Mouse (Mus musculus): Measurements from ENCODE around the gene Fermt2. TPM values are rescaled to one million over a fixed set of nuclear protein-coding genes. Genes with fewer than 3 reads are reported as not detected.
"Not testable (repeated sequence)": the region's sequence is repeated elsewhere in the genome, so short reads cannot be mapped to it uniquely, and the experiment has no call there.

The Fermt2 gene
- polyA plus RNA-seq, 1 experiment from 2014 or later: 68.5 TPM

DNA sequence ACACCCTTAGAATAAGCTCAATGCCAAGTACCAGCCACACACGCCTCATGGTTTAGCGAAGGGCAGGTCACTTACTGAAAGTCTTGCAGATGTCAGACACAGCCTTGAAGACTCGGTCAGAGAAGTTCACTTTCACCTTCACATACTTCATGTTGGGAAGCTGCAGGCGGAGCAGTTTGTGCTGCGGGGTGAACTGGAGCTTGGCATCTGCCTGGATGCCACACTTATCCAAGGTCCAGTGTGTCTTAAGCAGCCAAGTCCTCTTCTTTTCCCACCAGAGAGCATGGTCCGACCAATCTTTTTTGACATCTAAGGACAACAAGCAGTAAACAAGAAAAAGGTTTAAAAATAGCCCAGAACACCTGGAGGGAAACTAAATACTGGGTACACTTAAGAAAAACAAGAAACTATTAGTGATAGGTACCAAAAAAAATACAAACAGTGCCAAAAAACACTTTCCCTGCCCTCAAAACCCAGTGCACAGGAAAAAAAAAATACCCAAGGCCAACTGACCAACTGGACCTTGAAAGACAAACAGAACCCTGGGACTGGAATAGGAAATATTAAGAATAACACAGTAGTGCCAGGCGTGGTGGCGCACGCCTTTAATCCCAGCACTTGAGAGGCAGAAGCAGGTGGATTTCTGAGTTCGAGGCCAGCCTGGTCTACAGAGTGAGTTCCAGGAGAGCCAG lies 25.4 kb downstream of the Fermt2 start:
- H3K9ac ChIP-seq (ENCODE audit: low read length): no peak overlapping the region
- H3K27ac ChIP-seq (ENCODE audit: low read depth, low read length): no peak overlapping the region
- no peaks in the 10 kb centered on the region for H3K27me3 ChIP-seq (ENCODE audit: control insufficient read depth, insufficient read depth, low read length)
- WGBS: 93% methylated on average over 10 of the region's 10 CpGs
- no peak overlapping the region for H3K4me2 ChIP-seq (ENCODE audit: low read depth, low read length, severe bottlenecking)
- DNase-seq (ENCODE audit: low spot score): no peak
- no peaks in the 10 kb centered on the region; the same call in 1 of the 2 replicates for H3K36me3 ChIP-seq (ENCODE audit: control insufficient read depth, insufficient read depth, low read length)
- no peak for ATAC-seq (replicated peaks; ENCODE audit: low FRiP score)
- H3K4me3 ChIP-seq (ENCODE audit: low read depth, low read length): no peak overlapping the region
- H3K4me1 ChIP-seq (replicated peaks; ENCODE audit: control insufficient read depth, insufficient read depth, low read length): peaks cover 8% of the 10 kb centered on the region; the same call in 1 of the 2 replicates
- H3K9me3 ChIP-seq (ENCODE audit: control insufficient read depth, low read length): no peaks in the 10 kb centered on the region

DNA sequence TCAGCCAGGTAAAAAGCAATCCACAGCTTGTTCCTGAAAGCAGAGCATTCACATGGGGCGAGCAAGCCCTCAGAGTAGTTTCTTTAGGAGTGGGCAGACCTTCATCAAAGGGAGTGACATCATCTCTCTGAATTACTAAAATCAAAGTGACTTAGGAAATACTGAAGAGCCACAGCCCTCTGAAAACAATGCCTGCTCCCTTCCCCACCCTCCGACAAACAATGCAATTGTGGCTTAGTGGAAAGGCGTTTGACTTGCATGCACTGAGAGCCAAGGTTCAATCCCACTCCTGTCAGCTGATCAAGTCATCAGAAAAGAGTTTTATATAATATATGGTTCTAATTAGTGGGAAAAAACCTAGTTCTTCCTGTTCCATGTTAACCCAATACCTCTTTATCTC lies 26.0 kb downstream of the Fermt2 start:
- Histone ChIP-seq H3K9me3 (ENCODE audit: control insufficient read depth, low read length) (no peaks in the 10 kb centered on the region), H3K4me3 (ENCODE audit: low read depth, low read length) (no peak overlapping the region), H3K27ac (ENCODE audit: low read depth, low read length) (no peak overlapping the region), H3K36me3 (ENCODE audit: control insufficient read depth, insufficient read depth, low read length) (no peaks in the 10 kb centered on the region; the same call in 1 of the 2 replicates), H3K27me3 (ENCODE audit: control insufficient read depth, insufficient read depth, low read length) (no peaks in the 10 kb centered on the region), H3K9ac (ENCODE audit: low read length) (no peak overlapping the region), H3K4me2 (ENCODE audit: low read depth, low read length, severe bottlenecking) (no peak overlapping the region), H3K4me1 (replicated peaks; ENCODE audit: control insufficient read depth, insufficient read depth, low read length) (peaks cover 8% of the 10 kb centered on the region; the same call in 1 of the 2 replicates)
- ATAC-seq (replicated peaks; ENCODE audit: low FRiP score) (no peak), DNase-seq (ENCODE audit: low spot score) (no peak)
- WGBS: 72% methylated on average over 3 of the region's 3 CpGs

DNA sequence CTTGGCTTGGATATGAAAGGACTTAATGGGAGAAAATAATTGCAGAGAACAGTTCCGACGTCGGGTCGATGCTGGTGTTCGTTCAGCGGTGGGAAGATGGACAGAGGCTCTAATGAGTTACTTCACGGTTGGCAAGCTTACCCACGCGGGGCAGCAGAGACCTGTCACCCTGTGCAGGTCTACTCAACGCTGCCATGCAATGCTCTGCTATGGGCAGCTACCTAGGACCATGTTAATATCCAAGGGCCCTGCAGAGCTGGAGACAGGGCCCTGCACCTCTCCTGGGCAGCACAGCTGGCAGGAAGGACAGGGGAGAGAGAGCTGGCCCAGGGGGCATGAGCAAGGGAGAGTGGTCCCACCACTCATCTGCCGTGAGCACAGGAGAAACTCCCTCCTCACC lies 29.9 kb downstream of the Fermt2 start:
- no peaks in the 10 kb centered on the region for H3K27me3 ChIP-seq (ENCODE audit: control insufficient read depth, insufficient read depth, low read length)
- no peaks in the 10 kb centered on the region for H3K9me3 ChIP-seq (ENCODE audit: control insufficient read depth, low read length)
- no peak overlapping the region for H3K9ac ChIP-seq (ENCODE audit: low read length)
- no peak overlapping the region for H3K4me2 ChIP-seq (ENCODE audit: low read depth, low read length, severe bottlenecking)
- no peaks in the 10 kb centered on the region; the same call in 1 of the 2 replicates for H3K36me3 ChIP-seq (ENCODE audit: control insufficient read depth, insufficient read depth, low read length)
- 91% methylated on average over 11 of the region's 11 CpGs for WGBS
- DNase-seq (ENCODE audit: low spot score) (no peak), ATAC-seq (replicated peaks; ENCODE audit: low FRiP score) (no peak)
- H3K27ac ChIP-seq (ENCODE audit: low read depth, low read length): no peak overlapping the region
- H3K4me1 ChIP-seq (replicated peaks; ENCODE audit: control insufficient read depth, insufficient read depth, low read length): no peaks in the 10 kb centered on the region
- no peak overlapping the region for H3K4me3 ChIP-seq (ENCODE audit: low read depth, low read length)

DNA sequence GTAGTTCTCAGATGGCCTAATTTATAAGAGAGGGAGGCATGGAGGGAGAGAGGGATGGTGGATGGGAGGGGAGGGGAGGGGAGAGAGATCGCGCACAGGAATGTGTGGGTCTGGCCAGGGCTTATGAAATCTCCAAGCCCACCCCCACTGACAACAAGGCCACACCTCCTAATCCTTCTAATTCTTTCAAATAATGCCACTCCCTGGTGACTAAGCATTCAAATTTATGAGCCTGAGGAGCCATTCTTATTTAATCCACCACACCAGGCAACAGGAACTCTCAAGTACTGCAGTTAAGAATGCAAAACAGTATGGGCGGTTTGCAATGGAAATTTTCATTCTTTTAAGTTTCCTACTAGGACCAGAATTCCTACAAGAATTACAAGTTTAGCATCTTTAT lies 32.8 kb downstream of the Fermt2 start:
- Histone ChIP-seq H3K4me2 (ENCODE audit: low read depth, low read length, severe bottlenecking) (no peak overlapping the region), H3K36me3 (ENCODE audit: control insufficient read depth, insufficient read depth, low read length) (no peaks in the 10 kb centered on the region; the same call in 1 of the 2 replicates), H3K4me3 (ENCODE audit: low read depth, low read length) (no peak overlapping the region), H3K27me3 (ENCODE audit: control insufficient read depth, insufficient read depth, low read length) (no peaks in the 10 kb centered on the region), H3K9me3 (ENCODE audit: control insufficient read depth, low read length) (no peaks in the 10 kb centered on the region; the same call in 1 of the 2 replicates), H3K9ac (ENCODE audit: low read length) (no peak overlapping the region), H3K27ac (ENCODE audit: low read depth, low read length) (no peak overlapping the region), H3K4me1 (replicated peaks; ENCODE audit: control insufficient read depth, insufficient read depth, low read length) (no peaks in the 10 kb centered on the region)
- DNase-seq (ENCODE audit: low spot score): no peak
- 86% methylated on average over 3 of the region's 3 CpGs for WGBS
- no peak for ATAC-seq (replicated peaks; ENCODE audit: low FRiP score)

DNA sequence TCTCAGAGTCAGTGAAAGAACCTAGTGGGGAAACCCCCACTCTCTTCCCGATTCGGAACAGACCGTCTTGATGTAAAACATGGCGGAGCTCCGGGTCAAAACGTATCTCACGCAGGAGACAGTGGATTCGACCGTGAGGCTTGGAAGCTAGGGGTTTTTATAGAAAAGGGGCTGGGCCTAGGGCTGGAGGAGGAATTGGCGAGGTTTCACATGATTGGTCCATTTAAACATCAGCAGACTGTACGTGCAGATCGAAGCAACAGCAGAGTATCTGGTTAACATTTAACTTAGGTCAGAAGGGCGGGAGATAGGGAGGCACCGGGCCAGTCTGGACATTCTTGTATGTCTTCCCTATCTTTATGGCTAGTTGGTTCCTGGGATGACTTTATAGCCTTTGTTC lies 34.1 kb downstream of the Fermt2 start:
- H3K9me3 ChIP-seq (ENCODE audit: control insufficient read depth, low read length); DNase-seq (ENCODE audit: low spot score); H3K27ac ChIP-seq (ENCODE audit: low read depth, low read length); ATAC-seq (replicated peaks; ENCODE audit: low FRiP score); H3K36me3 ChIP-seq (ENCODE audit: control insufficient read depth, insufficient read depth, low read length); H3K4me1 ChIP-seq (replicated peaks; ENCODE audit: control insufficient read depth, insufficient read depth, low read length); H3K9ac ChIP-seq (ENCODE audit: low read length); H3K27me3 ChIP-seq (ENCODE audit: control insufficient read depth, insufficient read depth, low read length); H3K4me2 ChIP-seq (ENCODE audit: low read depth, low read length, severe bottlenecking); H3K4me3 ChIP-seq (ENCODE audit: low read depth, low read length): not testable (repeated sequence)
- 96% methylated on average over 14 of the region's 14 CpGs for WGBS

DNA sequence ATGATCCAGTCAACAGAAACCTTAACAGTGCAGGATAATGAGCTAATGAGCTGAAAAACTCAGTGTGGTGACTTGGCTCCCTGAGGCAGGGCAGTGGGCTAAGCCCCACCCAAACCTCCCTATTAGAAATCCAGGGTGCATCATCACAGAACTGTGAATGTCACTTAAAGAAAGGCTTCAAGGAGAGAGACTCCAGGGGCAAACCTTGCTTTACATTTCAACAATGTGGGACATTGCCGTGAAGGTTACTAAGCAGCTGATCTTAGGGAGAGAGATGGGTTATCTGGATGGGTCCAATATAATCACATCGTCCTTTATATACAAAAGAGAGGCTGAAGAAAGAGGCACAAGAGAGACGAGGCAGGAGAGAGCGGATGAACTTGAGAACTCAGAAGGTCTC lies 36.0 kb downstream of the Fermt2 start:
- H3K4me2 ChIP-seq (ENCODE audit: low read depth, low read length, severe bottlenecking): no peak overlapping the region
- no peak overlapping the region for H3K27ac ChIP-seq (ENCODE audit: low read depth, low read length)
- 95% methylated on average over 4 of the region's 4 CpGs for WGBS
- ATAC-seq (replicated peaks; ENCODE audit: low FRiP score): no peak
- no peaks in the 10 kb centered on the region for H3K4me1 ChIP-seq (replicated peaks; ENCODE audit: control insufficient read depth, insufficient read depth, low read length)
- no peak for DNase-seq (ENCODE audit: low spot score)
- H3K36me3 ChIP-seq (ENCODE audit: control insufficient read depth, insufficient read depth, low read length): no peaks in the 10 kb centered on the region
- no peaks in the 10 kb centered on the region; the same call in 1 of the 2 replicates for H3K9me3 ChIP-seq (ENCODE audit: control insufficient read depth, low read length)
- H3K27me3 ChIP-seq (ENCODE audit: control insufficient read depth, insufficient read depth, low read length): no peaks in the 10 kb centered on the region
- H3K4me3 ChIP-seq (ENCODE audit: low read depth, low read length): no peak overlapping the region
- no peak overlapping the region for H3K9ac ChIP-seq (ENCODE audit: low read length)

DNA sequence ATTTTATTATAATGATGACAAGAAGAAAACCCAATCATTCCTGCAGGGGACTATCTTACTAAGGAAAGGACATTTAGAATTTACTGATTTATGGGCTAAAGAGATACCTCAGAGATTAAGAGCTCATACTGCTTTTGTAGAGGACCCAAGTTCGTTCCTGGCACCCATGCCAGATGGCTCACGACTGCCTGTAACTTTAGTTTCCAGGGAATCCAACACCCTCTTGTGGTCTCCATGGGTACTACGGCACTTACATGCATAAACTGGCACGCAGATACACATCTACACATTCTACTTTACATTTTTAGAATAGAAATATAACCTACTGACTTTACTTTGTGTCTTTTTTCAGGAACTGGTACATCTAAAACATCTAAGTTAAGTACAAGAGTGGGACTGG lies 37.2 kb downstream of the Fermt2 start:
- no peak overlapping the region for H3K4me3 ChIP-seq (ENCODE audit: low read depth, low read length)
- DNase-seq (ENCODE audit: low spot score): no peak
- H3K4me2 ChIP-seq (ENCODE audit: low read depth, low read length, severe bottlenecking): no peak overlapping the region
- no peaks in the 10 kb centered on the region for H3K27me3 ChIP-seq (ENCODE audit: control insufficient read depth, insufficient read depth, low read length)
- no peak for ATAC-seq (replicated peaks; ENCODE audit: low FRiP score)
- WGBS: 94% methylated on average over 4 of the region's 4 CpGs
- H3K9ac ChIP-seq (ENCODE audit: low read length): no peak overlapping the region
- H3K36me3 ChIP-seq (ENCODE audit: control insufficient read depth, insufficient read depth, low read length): no peaks in the 10 kb centered on the region
- H3K4me1 ChIP-seq (replicated peaks; ENCODE audit: control insufficient read depth, insufficient read depth, low read length): no peaks in the 10 kb centered on the region
- H3K9me3 ChIP-seq (ENCODE audit: control insufficient read depth, low read length): no peaks in the 10 kb centered on the region; the same call in 1 of the 2 replicates
- no peak overlapping the region for H3K27ac ChIP-seq (ENCODE audit: low read depth, low read length)

DNA sequence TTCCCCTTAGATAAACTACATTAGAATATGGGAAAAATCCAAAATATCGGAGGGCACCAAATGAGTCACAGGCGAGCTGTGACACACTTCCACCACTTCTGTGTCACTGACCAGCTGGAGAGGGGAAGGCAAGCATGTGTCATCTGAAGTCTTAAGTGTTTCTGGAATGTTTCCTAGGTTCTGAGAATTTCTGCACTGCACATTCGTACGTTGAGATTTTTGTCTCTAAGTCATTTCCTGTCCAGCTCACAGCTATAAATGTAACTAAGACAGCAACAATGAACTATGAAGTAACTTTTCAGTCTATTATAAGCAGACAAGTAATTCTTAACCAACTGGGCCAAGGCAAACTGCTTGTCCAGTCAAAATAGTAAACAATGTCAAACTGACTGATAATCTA lies 37.9 kb downstream of the Fermt2 start:
- no peak for DNase-seq (ENCODE audit: low spot score)
- Histone ChIP-seq H3K9me3 (ENCODE audit: control insufficient read depth, low read length) (no peaks in the 10 kb centered on the region; the same call in 1 of the 2 replicates), H3K9ac (ENCODE audit: low read length) (no peak overlapping the region), H3K4me3 (ENCODE audit: low read depth, low read length) (no peak overlapping the region), H3K36me3 (ENCODE audit: control insufficient read depth, insufficient read depth, low read length) (no peaks in the 10 kb centered on the region), H3K27me3 (ENCODE audit: control insufficient read depth, insufficient read depth, low read length) (no peaks in the 10 kb centered on the region), H3K4me2 (ENCODE audit: low read depth, low read length, severe bottlenecking) (no peak overlapping the region), H3K4me1 (replicated peaks; ENCODE audit: control insufficient read depth, insufficient read depth, low read length) (no peaks in the 10 kb centered on the region), H3K27ac (ENCODE audit: low read depth, low read length) (no peak overlapping the region)
- ATAC-seq (replicated peaks; ENCODE audit: low FRiP score): no peak
- WGBS: 89% methylated on average over 4 of the region's 4 CpGs

DNA sequence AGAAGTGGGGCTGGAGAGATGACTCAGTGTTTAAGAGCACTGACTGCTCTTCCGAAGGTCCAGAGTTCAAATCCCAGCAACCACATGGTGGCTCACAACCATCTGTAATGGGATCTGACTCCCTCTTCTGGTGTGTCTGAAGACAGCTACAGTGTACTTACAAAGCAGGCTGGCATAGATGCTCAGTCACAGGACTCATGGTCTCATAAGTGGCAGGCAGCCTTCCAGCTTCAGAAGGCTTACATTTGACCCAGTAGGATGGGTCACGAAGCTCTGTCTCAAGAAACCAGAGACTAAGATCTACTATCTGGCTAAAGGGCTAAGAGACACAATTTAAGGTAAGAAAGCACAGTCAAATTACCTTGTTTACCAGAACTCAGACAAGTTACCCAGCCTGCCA lies 42.7 kb downstream of the Fermt2 start:
- H3K27me3 ChIP-seq (ENCODE audit: control insufficient read depth, insufficient read depth, low read length); H3K4me3 ChIP-seq (ENCODE audit: low read depth, low read length); DNase-seq (ENCODE audit: low spot score); H3K9me3 ChIP-seq (ENCODE audit: control insufficient read depth, low read length); H3K9ac ChIP-seq (ENCODE audit: low read length); H3K4me1 ChIP-seq (replicated peaks; ENCODE audit: control insufficient read depth, insufficient read depth, low read length); H3K4me2 ChIP-seq (ENCODE audit: low read depth, low read length, severe bottlenecking); H3K36me3 ChIP-seq (ENCODE audit: control insufficient read depth, insufficient read depth, low read length); ATAC-seq (replicated peaks; ENCODE audit: low FRiP score); H3K27ac ChIP-seq (ENCODE audit: low read depth, low read length): not testable (repeated sequence)
- 97% methylated on average over 2 of the region's 2 CpGs for WGBS

Data from forebrain, embryonic 11.5 days (tissue).